Mouse (Mus musculus): ENCODE measurements around the gene Snap47.

DNA sequence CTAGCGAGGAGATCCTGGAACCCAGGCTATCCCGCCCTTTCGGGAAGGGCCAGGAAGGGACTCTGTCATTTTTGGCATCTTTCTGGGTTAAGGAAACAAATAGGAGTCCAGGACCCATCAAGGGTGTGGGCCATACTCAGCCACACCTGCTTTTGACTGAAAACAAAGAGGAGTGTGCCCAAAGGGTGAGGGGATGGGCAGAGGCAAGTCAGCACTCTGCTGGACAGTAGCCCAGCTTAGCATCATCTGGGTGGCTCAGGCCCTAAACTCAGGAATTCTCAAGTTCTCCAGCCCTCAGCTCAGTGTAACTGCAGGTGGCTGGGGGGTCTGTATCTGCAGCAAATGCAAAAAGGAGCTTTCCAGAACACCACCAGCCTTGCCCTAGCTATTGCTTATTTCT, 73.0 kb downstream of the Snap47 start:
- TF ChIP-seq POLR2A (IDR thresholded peaks at IDR 0.05; ENCODE audit: borderline replicate concordance, extremely low read depth, low read depth, low read length) (no peak), CTCF (IDR thresholded peaks at IDR 0.05; ENCODE audit: insufficient read depth, low read length) (no peak)
